Comparison of ENCODE assay signal across 27 mouse cellular contexts in genomic region chr9:118404867-118405266, GRCm38 (mm10).
DNase-seq lines count a peak whose midpoint lies in the region; ATAC-seq and TF ChIP-seq lines count a peak whose summit lies in the region.
"Had no signal": no experiment of that assay in that cellular context is flagged by ENCODE, and none has a peak within 500 bp of the region (broad histone marks: within the 10 kb centered on the region; RNA-seq: fewer than 3 reads in every experiment).

No protein-coding gene starts in this region.

- no peak overlapping the region for H3K9ac ChIP-seq in neural tube, embryonic 11.5 days (ENCODE audit: low read length)
- H3K9ac ChIP-seq: forebrain, postnatal 0 days; heart, embryonic 12.5 days; heart, embryonic 15.5 days; hindbrain, embryonic 13.5 days; intestine, embryonic 15.5 days had no signal

- intact Hi-C loops in gastrocnemius, postnatal 36 days (cut with DNase I) = no loop called here

- no peak for TF ChIP-seq CTCF in E14TG2a.4 (conservative IDR thresholded peaks at IDR 0.05; ENCODE audit: low read length)

- no peaks in the 10 kb centered on the region for H3K27me3 ChIP-seq in neural tube, embryonic 11.5 days (ENCODE audit: control insufficient read depth, insufficient read depth, low read length)
- peaks cover 3% of the 10 kb centered on the region; the same call in 1 of the 2 replicates for H3K27me3 ChIP-seq in E14TG2a.4 (ENCODE audit: insufficient read depth, low read length)
- H3K27me3 ChIP-seq: CH12.LX; heart, embryonic 12.5 days; heart, embryonic 15.5 days; hindbrain, embryonic 13.5 days; intestine, embryonic 15.5 days had no signal

- H3K4me1 ChIP-seq in neural tube, embryonic 11.5 days (ENCODE audit: control insufficient read depth, insufficient read depth, low read length) = no peaks in the 10 kb centered on the region
- H3K4me1 ChIP-seq in E14TG2a.4 (replicated peaks; ENCODE audit: low read depth, low read length) = peaks cover 52% of the 10 kb centered on the region
- H3K4me1 ChIP-seq: heart, embryonic 12.5 days; hindbrain, embryonic 13.5 days; intestine, embryonic 15.5 days had no signal

- peak; percentile 28 for DNase-seq in neural tube, embryonic 11.5 days (ENCODE audit: low spot score)
- DNase-seq in neural tube, embryonic 10.5 days (ENCODE audit: extremely low spot score, low spot score) = no peak
- DNase-seq in ES-CJ7 (ENCODE audit: low read depth, low spot score) (peak; percentile 94), ZHBTc4 (ENCODE audit: low read depth, low spot score) (peak; percentile 90)
- DNase-seq in gastrocnemius, postnatal 36 days = no peak
- no peak for DNase-seq in cerebellum, postnatal 10 days
- DNase-seq: adrenal gland, postnatal 10 days; adrenal gland, postnatal 36 days; B cell, adult 2 months; cerebellum, adult 18-20 months; cerebellum, adult 9-10 months; cerebellum, postnatal 25 days; forebrain, postnatal 0 days; gastrocnemius, adult 2 months; gastrocnemius, postnatal 14 days; heart, adult 18-20 months; heart, postnatal 10 days; heart, postnatal 36 days had no signal

- H3K4me2 ChIP-seq in neural tube, embryonic 11.5 days (ENCODE audit: low read depth) = no peak overlapping the region
- H3K4me2 ChIP-seq: heart, embryonic 12.5 days; heart, embryonic 15.5 days; hindbrain, embryonic 13.5 days; intestine, embryonic 15.5 days had no signal

- 49% methylated on average over 6 of the region's 6 CpGs for WGBS in neural tube, embryonic 11.5 days

- no peaks in the 10 kb centered on the region for H3K9me3 ChIP-seq in neural tube, embryonic 11.5 days (ENCODE audit: control insufficient read depth, low read length)
- H3K9me3 ChIP-seq in E14TG2a.4 (ENCODE audit: low read length) = peaks cover 24% of the 10 kb centered on the region
- H3K9me3 ChIP-seq: heart, embryonic 12.5 days; heart, embryonic 15.5 days; hindbrain, embryonic 10.5 days; hindbrain, embryonic 13.5 days; intestine, embryonic 15.5 days had no signal

- H3K4me3 ChIP-seq in neural tube, embryonic 11.5 days (ENCODE audit: low read depth, low read length) = no peak overlapping the region
- peak overlapping the region; percentile 76 for H3K4me3 ChIP-seq in E14TG2a.4 (replicated peaks; ENCODE audit: low read length)
- H3K4me3 ChIP-seq: gastrocnemius, adult 2 months; heart, embryonic 12.5 days; heart, embryonic 15.5 days; hindbrain, embryonic 10.5 days; hindbrain, embryonic 13.5 days; intestine, embryonic 15.5 days had no signal

- ATAC-seq in neural tube, embryonic 11.5 days (ENCODE audit: insufficient read depth, low FRiP score, low TSS enrichment) = peak; percentile 41
- ATAC-seq: forebrain, embryonic 14.5 days; forebrain, postnatal 0 days; hindbrain, embryonic 16.5 days; intestine, embryonic 15.5 days had no signal

- H3K27ac ChIP-seq in neural tube, embryonic 11.5 days (ENCODE audit: low read depth, low read length) = no peak overlapping the region
- H3K27ac ChIP-seq: gastrocnemius, adult 2 months; heart, embryonic 15.5 days; hindbrain, embryonic 10.5 days; hindbrain, embryonic 13.5 days; intestine, embryonic 15.5 days had no signal

- H3K36me3 ChIP-seq in neural tube, embryonic 11.5 days (ENCODE audit: control insufficient read depth, insufficient read depth, low read length) = no peaks in the 10 kb centered on the region
- peaks cover 46% of the 10 kb centered on the region for H3K36me3 ChIP-seq in E14TG2a.4 (ENCODE audit: insufficient read depth, low read length)
- H3K36me3 ChIP-seq: heart, embryonic 12.5 days; heart, embryonic 15.5 days; hindbrain, embryonic 10.5 days; hindbrain, embryonic 13.5 days; intestine, embryonic 15.5 days had no signal

Comparison
In these comparisons a context has a peak if more than half of its experiments do, and no peak if none do; other contexts are left out.
1. DNase-seq: peak in neural tube, embryonic 11.5 days (single experiment), ES-CJ7 (single experiment) and ZHBTc4 (single experiment); none in neural tube, embryonic 10.5 days (single experiment), gastrocnemius, postnatal 36 days (0 of 2) and cerebellum, postnatal 10 days (0 of 2).